Mouse (Mus musculus): ENCODE measurements at regions not wholly inside any gene's neighbourhood (a gene's known extent, or its start where the extent isn't known, plus 50 kb on each side); places are given as distances from the start of the nearest gene placed in this dataset.

DNA sequence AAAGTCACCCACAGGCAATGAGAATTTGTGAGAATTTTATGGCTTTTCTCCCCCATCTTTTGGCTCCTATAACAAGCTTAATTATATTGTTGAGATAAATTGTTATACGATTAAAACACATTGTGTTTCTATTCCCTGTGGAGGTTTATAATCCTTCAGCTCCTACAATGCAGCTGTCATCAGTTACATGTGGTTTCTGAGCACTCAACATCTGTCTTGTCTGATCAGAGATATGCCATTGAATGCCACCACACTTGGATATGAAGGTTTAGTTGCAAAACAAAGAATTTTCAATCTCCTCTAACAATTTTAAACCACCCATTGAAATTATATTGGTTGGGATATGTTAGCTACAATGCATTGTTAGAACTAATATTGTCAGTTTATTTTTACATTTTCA is 338.7 kb upstream of the Tnp1 start:
- dilution Hi-C loops (cut with MboI; ENCODE audit: extremely low pct_ligation_motif_present, extremely low pct_unique_long_range_greater_than_20kb, low sequenced_read_pairs), result no loop called here
- TF ChIP-seq ZNF384 (IDR thresholded peaks at IDR 0.05; ENCODE audit: low read depth, low read length) (no peak), MAX (IDR thresholded peaks at IDR 0.05; ENCODE audit: low read length) (no peak), TCF12 (IDR thresholded peaks at IDR 0.05; ENCODE audit: low read depth, low read length) (no peak), IRF4 (IDR thresholded peaks at IDR 0.05; ENCODE audit: low read depth, low read length) (no peak), JUND (conservative IDR thresholded peaks at IDR 0.05; ENCODE audit: low read depth, low read length) (no peak), KAT2A (IDR thresholded peaks at IDR 0.05; ENCODE audit: insufficient replicate concordance, low read length) (no peak), PAX5 (IDR thresholded peaks at IDR 0.05; ENCODE audit: low read length) (no peak)
- peaks cover 39% of the 10 kb centered on the region for H3K27me3 ChIP-seq (replicated peaks)

GRCm38 (mm10) chr1:73348476-73348875 is 332.8 kb upstream of the Tnp1 start:
- peaks cover 59% of the 10 kb centered on the region for H3K27me3 ChIP-seq (replicated peaks)
- no peak overlapping the region for H3K9ac ChIP-seq (ENCODE audit: insufficient read depth, low read depth)
- H3K4me1 ChIP-seq (ENCODE audit: control insufficient read depth in 1 of 2, insufficient read depth in 2 of 2), result no peaks in the 10 kb centered on the region
- H3K4me3 ChIP-seq (replicated peaks in 1 of 3; ENCODE audit: low read depth in 2 of 3, low read length in 2 of 3, poor library complexity in 1 of 3), result no peak overlapping the region
- no peak for DNase-seq (ENCODE audit: extremely low read depth)
- H3K27ac ChIP-seq (ENCODE audit: insufficient read depth, low read depth), result no peak overlapping the region
- H3K4me2 ChIP-seq (ENCODE audit: insufficient read depth, low read depth, poor library complexity, severe bottlenecking), result no peak overlapping the region
- in situ Hi-C loops (cut with MboI; ENCODE audit: low pct_ligation_motif_present, low pct_unique_long_range_greater_than_20kb, low sequenced_read_pairs) (no loop called here), dilution Hi-C loops (cut with MboI; ENCODE audit: extremely low pct_ligation_motif_present, extremely low pct_unique_long_range_greater_than_20kb, low sequenced_read_pairs) (no loop called here)
- H3K9me3 ChIP-seq (replicated peaks; ENCODE audit: low read length), result no peaks in the 10 kb centered on the region
- H3K79me2 ChIP-seq (replicated peaks; ENCODE audit: control insufficient read depth, extremely low read depth, insufficient read depth, poor library complexity, severe bottlenecking), result no peaks in the 10 kb centered on the region
- H3K36me3 ChIP-seq (replicated peaks in 1 of 2; ENCODE audit: control insufficient read depth in 1 of 2, insufficient read depth in 1 of 2, low read length in 1 of 2), result no peaks in the 10 kb centered on the region
- TF ChIP-seq ETS1 (conservative IDR thresholded peaks at IDR 0.05; ENCODE audit: low read depth, low read length) (no peak), MYC (IDR thresholded peaks at IDR 0.05; ENCODE audit: low read depth, low read length) (no peak), RAD21 (IDR thresholded peaks at IDR 0.05; ENCODE audit: low read depth, low read length) (no peak), BHLHE40 (IDR thresholded peaks at IDR 0.05; ENCODE audit: low read depth, low read length) (no peak), ZMIZ1 (IDR thresholded peaks at IDR 0.05; ENCODE audit: low read depth, low read length) (no peak), EP300 (IDR thresholded peaks at IDR 0.05; ENCODE audit: low read length) (no peak), MAZ (IDR thresholded peaks at IDR 0.05; ENCODE audit: low read depth, low read length) (no peak), GABPA (IDR thresholded peaks at IDR 0.05; ENCODE audit: insufficient replicate concordance, low read depth, low read length) (no peak), SIN3A (IDR thresholded peaks at IDR 0.05; ENCODE audit: low read length) (no peak), E2F4 (IDR thresholded peaks at IDR 0.05; ENCODE audit: insufficient replicate concordance, low read depth, low read length) (no peak), TCF12 (IDR thresholded peaks at IDR 0.05; ENCODE audit: low read depth, low read length) (no peak), CTCF (conservative IDR thresholded peaks at IDR 0.05 in 1 of 2, IDR thresholded peaks at IDR 0.05 in 1 of 2; ENCODE audit: low read depth in 2 of 2, low read length in 2 of 2) (no peak), JUND (conservative IDR thresholded peaks at IDR 0.05; ENCODE audit: low read depth, low read length) (no peak), CHD1 (IDR thresholded peaks at IDR 0.05; ENCODE audit: low read depth, low read length) (no peak), TBP (conservative IDR thresholded peaks at IDR 0.05; ENCODE audit: low read depth, low read length) (no peak), ZC3H11A (IDR thresholded peaks at IDR 0.05; ENCODE audit: low read depth, low read length) (no peak), POLR2AphosphoS2 (IDR thresholded peaks at IDR 0.05; ENCODE audit: low read depth, low read length) (no peak)

More for the DNA sequence above, 338.7 kb upstream of the Tnp1 start:
- H3K4me3 ChIP-seq (replicated peaks in 1 of 3; ENCODE audit: low read depth in 2 of 3, low read length in 2 of 3, poor library complexity in 1 of 3), result no peak overlapping the region
- DNase-seq (ENCODE audit: extremely low read depth), result no peak
- H3K79me2 ChIP-seq (replicated peaks; ENCODE audit: control insufficient read depth, extremely low read depth, insufficient read depth, poor library complexity, severe bottlenecking), result no peaks in the 10 kb centered on the region
- H3K27ac ChIP-seq (ENCODE audit: insufficient read depth, low read depth), result no peak overlapping the region
- no peaks in the 10 kb centered on the region for H3K36me3 ChIP-seq (replicated peaks in 1 of 2; ENCODE audit: control insufficient read depth in 1 of 2, insufficient read depth in 1 of 2, low read length in 1 of 2)
- H3K9me3 ChIP-seq (replicated peaks; ENCODE audit: low read length), result no peaks in the 10 kb centered on the region
- H3K4me2 ChIP-seq (ENCODE audit: insufficient read depth, low read depth, poor library complexity, severe bottlenecking), result no peak overlapping the region
- in situ Hi-C loops (cut with MboI; ENCODE audit: low pct_ligation_motif_present, low pct_unique_long_range_greater_than_20kb, low sequenced_read_pairs), result no loop called here
- H3K9ac ChIP-seq (ENCODE audit: insufficient read depth, low read depth), result no peak overlapping the region
- no peaks in the 10 kb centered on the region for H3K4me1 ChIP-seq (ENCODE audit: control insufficient read depth in 1 of 2, insufficient read depth in 2 of 2)
